Mouse (Mus musculus): Measurements from ENCODE around the gene Dhx30.
"Not testable (repeated sequence)": the region's sequence is repeated elsewhere in the genome, so short reads cannot be mapped to it uniquely, and the experiment has no call there.

Gene Dhx30

DNA sequence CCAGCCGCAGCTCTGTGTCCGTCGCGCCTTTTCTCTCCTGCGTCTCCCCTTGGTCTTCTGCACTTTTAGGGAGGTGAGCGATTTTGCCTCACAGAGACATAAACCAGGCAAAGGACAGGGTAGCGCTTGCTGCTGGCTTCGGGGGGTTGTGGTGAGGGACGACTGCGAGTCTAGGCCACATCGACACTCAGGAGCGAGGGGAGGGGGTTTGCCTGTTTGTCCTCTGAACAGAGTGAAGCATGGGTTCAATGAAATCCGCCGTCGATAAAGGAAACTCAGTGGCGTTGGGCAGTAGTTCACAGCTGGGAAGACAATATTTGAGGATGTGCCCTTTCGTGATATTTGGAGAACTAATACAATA, at the start of gene Dhx30:
TSS of gene Dhx30 (minus strand) at position 52 of the 361 bp plus-strand sequence.
- DNase-seq (ENCODE audit: low spot score in 2 of 2), result no peak

DNA sequence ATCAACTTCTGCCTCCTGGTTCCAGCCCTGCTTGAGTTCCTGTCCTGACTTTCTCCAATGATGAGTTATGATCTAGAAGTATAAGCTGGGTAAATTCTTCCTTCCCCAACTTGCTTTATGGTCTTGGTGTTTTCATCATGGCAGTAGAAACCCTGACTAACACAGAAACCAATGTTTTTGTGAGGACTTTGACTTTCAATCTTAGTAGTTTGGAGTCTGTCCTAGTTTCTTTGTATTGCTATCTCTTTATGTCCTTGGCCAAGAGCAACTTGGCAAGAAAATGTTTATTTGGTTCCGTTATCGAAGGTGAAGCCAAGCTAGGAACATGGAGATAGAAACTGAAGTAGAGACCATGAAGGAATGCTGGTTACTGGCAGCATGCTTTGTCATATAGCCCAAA, 45.4 kb upstream of the Dhx30 start:
- DNase-seq (ENCODE audit: low spot score in 2 of 2), result no peak

DNA sequence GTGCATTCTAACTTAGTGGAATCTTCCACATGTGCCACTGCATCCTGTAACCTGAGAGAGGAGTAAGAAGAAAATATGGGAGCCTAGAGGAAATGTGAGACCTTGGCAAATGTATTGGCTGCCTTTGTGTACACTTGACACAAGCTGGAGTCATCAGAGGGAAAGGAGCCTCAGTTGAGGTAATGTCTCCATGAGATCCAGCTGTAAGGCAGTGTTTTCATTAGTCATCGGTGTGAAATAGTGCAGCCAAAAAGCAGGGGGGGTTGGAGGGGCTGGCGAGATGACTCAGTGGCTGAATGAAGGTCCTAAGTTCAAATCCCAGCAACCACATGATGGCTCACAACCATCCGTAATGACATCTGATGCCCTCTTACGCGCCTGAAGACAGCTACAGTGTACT, 44.8 kb upstream of the Dhx30 start:
- no peak for DNase-seq (ENCODE audit: low spot score in 2 of 2)

DNA sequence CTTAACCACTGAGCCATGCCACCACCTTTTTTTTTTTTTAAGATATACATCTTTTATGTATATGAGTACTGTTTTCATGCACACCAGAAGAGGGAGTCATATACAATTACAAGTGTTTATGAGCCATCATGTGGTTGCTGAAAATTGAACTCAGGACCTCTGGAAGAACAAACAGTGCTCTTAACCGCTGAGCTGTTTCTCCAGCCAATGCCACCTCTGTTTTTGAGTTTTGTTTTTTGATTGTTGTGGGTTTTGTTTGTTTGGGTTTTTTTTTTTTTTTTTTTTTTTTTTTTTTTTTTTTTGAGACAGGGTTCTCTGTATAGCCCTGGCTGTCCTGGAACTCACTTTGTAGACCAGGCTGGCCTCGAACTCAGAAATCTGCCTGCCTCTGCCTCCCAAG, 42.9 kb upstream of the Dhx30 start:
- not testable (repeated sequence) for DNase-seq (ENCODE audit: low spot score in 2 of 2)

DNA sequence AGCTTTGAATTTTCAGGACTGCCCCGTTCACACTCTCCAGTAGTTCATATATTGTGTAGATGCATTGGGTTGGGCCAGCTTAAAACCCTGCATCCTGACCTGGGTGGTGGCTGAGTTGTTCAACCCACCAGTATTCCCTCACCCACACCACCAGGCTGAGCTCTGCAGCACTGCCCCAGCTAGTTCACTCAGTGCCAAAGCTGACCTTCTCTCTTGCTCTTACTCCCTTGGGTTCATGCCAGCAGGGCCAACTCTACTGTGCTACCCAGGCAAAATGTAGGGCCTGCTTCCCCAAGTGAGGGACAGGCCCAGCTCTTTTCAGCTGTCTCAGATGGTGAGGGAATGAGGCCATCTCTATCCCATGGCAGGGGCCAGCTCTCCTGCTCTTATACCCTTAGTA, 41.4 kb upstream of the Dhx30 start:
- DNase-seq (ENCODE audit: low spot score in 2 of 2), result no peak

DNA sequence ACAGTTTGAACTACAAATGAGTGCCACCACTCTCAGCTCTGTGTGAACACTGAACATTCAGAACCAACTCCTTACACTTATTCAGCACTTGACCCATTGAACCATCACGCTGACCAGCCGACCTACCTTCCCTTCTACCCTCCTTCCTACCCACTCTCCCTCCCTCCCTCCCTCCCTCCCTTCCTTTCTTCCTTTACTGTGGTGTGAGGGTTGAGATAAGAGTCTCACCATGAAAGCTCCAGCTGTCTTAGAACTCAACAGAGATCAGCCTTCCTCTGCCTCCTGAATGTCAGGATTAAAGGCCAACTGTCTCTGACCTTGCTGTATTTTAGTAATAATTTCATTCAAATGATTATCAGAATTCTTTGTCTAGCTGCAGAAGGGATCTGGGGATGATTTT, 31.0 kb upstream of the Dhx30 start:
- DNase-seq (ENCODE audit: low spot score in 2 of 2), result no peak

DNA sequence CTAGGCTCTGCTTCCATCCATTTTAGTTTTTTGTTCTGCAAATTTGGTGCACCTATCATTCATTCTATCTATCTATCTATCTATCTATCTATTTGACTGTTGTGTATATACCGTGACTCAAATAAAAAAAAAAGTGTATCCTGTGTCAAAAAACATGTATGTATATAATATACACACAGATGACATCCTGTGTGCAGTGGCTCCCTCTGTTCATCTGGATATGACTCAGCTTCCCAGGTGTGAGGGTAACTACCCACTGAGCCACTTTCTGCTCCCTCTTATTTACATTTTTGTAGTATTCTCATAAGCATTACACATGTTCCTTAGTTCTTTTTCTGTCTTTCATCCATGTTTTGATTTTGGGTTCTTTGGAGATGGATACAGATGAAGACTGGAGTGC, 24.5 kb upstream of the Dhx30 start:
- DNase-seq (ENCODE audit: low spot score in 2 of 2), result no peak

DNA sequence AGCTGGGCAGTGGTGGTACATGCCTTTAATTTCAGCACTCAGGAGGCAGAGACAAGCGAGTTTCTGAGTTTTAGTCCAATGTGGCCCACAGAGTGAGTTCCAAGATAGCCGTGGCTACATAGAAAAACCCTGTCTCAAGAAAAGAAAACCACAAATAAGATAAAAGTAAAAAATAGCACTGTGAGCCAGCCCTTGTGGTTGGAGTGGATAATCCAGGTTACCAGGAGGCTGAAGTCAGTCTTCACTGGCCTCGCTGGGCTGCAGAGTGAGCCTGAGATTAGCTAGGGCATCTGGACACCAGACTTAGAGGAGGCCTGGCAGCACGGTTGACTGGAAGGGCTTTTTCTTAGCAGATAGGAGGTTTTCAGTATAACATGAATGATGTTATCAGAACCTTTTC, 21.5 kb upstream of the Dhx30 start:
- DNase-seq (ENCODE audit: low spot score in 2 of 2), result no peak

DNA sequence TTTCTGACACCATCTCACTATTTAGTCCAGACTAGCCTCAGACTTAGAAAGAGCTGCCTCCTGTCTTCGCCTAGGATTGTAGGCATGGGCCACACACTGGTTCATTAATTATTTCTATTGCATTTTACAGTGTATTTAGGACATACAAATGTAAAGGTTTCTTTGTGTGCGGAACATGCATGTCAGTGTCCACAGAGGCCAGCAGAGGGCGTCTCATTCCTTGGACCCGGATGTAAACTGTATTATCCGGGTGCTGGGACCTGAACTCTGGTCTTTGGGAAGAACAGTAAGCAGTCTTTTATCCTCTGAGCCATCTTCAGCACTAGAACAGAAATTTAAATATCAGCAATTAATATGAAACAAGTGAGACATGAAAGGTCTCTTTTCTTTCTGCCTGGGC, 16.5 kb upstream of the Dhx30 start:
- DNase-seq (ENCODE audit: low spot score in 2 of 2), result no peak

DNA sequence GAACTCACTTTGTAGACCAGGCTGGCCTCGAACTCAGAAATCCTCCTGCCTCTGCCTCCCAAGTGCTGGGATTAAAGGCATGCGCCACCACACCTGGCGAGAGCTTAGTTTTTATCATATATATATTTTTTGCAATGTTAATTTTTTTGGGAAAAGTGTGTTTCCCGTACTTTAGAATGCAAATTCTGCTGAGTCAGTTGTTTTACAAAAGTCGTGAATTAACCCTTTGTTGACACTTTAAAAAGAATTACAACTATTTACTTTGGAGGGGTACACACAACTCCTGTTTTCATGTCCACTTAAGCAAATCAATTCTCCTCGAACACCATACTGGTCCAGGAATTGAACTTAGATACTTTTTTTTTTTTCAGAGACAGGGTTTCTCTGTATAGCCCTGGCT, 15.3 kb upstream of the Dhx30 start:
- no peak for DNase-seq (ENCODE audit: low spot score in 2 of 2)

DNA sequence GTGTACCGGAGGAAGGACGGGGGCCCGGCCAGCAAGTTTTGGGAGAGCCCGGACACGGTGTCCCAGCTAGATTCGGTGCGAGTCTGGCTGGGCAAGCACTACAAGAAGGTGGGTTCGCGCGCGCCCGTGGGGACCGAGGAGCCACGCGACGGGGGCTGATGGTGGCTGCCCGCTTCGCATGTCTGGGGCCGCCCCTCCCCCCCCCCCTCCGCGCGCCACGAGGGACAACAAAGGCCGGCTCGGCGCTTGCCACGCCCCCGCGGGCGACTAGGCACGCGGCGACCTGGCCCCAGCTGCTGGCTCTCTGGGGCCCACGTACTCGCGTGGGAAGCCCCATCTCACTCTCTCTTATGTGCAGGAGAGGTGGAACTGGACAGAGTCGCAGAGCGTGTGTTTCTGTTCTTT, 14.6 kb upstream of the Dhx30 start:
- no peak for DNase-seq (ENCODE audit: low spot score in 2 of 2)

DNA sequence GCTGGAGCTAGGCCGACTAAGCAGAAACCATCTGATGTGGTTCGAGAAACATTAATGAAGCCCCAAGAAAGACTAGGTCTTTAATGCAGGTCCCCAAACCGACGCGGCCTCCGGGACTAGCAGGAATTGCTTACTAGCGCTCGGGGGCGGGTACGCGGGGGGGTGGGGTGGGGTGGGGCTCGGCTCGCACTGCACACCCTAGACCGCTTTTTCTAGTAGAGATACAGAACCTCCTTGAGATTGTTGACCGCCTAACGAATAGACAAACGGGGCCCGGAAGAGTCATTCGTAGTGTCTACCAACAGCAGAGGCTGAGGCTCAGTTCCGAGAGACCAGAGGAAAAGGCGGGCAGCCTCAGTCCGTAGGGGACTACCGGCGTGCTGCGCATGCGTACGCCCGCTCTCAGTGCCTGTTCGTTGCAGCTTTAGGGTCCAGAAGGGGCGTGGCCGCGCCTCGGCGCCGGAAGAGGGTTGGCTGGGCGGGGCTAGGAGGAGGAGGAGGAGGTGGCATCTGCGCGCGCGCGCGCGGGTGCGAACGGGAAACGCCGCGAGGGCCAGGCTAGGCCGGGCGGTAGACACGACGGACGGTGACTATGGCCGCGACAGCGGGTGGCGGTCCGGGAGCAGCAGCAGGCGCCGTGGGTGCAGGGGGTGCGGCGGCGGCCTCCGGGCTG, 14.0 kb upstream of the Dhx30 start:
- DNase-seq (ENCODE audit: low spot score in 2 of 2), result peak; percentile 98 to 99

DNA sequence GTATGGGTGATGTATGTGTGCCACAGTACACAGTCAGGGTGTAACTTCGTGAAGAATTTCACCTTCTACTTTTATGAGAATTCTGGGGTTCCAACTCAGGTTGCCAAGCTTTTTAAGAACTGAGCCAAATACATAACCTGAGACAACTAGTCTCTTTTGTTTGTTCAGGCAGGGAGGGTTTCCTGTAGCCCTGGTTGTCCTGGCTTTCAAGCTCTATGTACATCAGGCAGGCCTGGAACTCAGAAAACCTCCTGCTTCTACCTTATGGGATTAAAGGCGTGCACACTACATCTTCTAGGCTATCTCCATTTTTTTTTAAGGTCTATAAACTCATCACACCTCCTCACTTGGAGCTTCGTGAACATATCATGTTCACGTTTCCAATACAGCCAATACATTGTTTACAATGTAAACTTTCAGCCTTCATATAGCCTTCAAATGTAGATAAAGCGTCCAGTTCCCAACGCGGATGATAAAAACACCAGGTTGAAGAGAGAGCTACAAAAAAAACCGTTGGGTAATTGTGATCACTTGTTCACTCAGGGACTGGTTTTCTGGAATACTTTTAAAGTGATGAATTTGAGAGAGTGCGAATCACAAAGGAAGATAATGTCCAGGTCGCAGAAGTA, 13.4 kb upstream of the Dhx30 start:
- DNase-seq (ENCODE audit: low spot score in 2 of 2), result no peak

DNA sequence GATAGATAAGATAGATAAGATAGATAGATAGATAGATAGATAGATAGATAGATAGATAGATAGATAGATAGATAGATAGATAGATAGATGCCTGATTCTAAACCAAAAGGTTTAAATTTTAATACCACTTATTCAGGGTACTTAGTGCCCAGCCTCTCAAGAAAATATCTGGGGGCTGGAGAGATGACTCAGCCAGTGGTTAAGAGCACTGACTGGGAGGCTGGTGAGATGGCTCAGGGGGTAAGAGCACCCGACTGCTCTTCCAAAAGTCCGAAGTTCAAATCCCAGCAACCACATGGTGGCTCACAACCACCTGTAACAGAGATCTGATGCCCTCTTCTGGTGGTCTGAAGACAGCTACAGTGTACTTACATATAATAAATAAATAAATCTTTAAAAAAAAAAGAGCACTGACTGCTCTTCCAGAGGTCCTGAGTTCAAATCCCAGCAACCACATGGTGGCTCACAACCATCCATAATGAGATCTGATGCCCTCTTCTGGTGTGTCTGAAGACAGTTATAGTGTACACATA, 6.4 kb upstream of the Dhx30 start:
- not testable (repeated sequence) for DNase-seq (ENCODE audit: low spot score in 2 of 2)

DNA sequence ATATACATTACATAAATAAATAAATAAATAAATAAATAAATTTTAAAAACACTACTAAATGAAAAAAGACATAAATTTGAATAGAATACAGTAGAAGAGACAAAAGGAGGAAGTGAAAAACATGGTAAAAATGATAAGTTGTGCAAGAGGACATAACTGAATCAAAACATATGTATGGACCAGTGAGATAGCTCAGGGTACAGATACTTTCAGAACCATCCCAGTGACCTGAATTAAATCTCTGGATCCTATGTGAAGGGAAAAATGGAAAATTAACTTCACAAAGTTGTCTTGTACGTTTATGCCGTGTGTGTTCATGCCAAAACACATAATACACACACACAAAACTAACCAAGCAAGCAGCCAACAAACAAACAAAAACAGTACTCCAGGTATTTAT, 5.7 kb upstream of the Dhx30 start:
- no peak for DNase-seq (ENCODE audit: low spot score in 2 of 2)

DNA sequence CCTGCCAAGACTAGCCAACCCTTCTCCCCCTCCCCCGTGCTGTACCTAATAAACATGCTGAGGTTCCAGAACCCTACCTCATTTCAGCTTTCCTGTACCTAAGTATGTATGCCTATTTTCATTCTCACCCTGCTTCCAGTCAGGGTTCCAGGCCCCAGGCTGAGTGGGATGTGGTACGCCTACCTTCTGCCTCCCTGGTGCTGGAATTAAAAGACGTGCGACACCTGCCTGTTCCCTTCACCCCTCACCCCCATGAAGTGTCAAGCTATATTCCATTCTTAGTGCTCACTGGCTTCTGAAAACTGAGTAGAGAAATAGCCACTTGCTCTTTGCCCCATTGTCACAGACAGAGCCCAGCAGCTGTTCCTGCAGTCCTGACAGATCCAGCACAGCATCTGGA, 3.8 kb upstream of the Dhx30 start:
- no peak for DNase-seq (ENCODE audit: low spot score in 2 of 2)

DNA sequence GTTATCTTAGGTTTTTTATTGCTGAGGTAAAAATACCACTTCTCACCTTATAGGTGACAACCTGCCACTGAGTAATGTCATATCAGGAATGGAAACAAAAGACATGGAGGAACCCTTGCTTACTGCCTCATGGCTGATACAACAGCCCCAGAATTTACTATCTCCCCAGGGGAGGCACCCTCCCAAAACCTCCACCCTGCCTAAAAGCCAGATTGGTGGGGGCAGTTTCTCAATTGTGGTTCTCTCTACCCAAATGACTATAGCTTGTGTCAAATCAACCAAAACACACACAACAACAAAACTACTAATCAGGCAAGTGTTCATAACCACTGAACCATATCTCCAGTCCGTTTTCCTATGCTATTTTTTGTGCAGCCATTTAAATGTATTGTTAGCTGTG, 619 bp upstream of the Dhx30 start:
- DNase-seq (ENCODE audit: low spot score in 2 of 2), result no peak

DNA sequence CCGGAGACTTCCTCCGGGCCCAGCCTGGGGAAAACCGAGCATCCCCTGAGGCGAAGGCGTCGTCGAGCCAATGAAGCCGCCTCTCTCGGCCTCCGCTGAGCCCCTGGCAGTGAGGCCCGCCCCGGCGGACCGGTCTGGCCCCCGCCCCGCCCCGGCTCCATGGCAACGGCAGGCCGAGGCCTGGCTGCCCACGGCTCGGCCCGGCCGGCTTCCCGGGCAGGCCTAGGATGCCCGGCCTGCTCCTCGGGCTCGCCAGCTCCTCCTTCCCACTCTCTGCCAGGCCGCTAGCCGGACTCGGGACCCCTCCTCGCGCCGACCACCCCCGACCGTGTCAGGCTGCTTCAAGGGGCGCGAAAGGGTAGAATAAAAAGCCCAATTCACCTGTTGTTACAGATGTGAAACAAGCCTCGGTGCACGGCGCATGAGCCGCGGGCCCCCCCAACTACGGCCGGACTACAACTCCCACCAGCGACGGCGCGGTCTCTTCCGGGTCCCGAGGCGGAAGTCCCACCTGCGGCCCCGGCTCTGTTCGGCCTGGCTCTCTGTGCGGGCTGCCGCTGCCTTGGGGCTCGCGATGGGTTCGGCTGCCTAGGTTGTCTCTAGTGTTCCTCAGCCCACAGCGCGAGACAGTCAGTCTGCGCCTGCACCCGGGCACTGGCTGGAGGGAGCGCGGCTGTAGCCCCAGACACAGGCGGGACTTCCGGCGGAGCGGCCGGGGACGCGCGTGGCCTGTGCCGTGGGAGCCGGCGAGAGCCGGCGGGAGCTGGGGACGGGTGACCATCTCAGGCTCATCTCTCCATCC, 452 bp downstream of the Dhx30 start, which contains the start of gene Smarcc1:
TSS of gene Smarcc1 (plus strand) at position 732 of the 802 bp plus-strand sequence.
- DNase-seq (ENCODE audit: low spot score in 2 of 2), result peak; percentile 79 to 88

DNA sequence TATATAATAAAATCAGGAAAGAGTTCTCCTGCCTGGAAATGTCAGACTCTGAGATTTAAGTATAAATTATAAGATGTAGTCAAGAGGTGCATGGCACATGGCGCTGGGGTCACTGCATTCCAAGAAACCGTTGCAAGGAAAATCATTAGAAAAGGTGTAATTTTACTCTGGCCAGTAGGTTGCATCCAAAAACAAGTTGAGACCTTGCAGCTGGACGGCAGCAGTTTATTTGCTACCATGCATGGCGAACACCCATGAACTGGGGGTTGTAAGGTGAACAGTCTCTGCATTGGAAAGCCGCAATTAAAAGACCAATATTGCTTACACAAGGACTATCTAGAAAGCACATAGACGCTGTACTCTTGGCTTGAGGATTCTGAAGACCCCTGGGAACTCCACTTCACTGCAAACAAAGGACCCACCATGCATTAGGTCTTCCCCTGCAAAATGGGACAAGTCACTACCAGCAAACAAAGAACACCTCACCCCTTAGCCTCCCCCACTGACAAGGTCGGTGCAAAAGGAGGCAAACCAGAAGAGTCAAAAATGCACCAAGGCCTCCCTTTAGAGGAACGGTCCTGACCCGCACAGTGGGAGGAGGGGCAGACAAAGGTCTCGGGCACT, 1.2 kb downstream of the Dhx30 start:
- no peak for DNase-seq (ENCODE audit: low spot score in 2 of 2)

DNA sequence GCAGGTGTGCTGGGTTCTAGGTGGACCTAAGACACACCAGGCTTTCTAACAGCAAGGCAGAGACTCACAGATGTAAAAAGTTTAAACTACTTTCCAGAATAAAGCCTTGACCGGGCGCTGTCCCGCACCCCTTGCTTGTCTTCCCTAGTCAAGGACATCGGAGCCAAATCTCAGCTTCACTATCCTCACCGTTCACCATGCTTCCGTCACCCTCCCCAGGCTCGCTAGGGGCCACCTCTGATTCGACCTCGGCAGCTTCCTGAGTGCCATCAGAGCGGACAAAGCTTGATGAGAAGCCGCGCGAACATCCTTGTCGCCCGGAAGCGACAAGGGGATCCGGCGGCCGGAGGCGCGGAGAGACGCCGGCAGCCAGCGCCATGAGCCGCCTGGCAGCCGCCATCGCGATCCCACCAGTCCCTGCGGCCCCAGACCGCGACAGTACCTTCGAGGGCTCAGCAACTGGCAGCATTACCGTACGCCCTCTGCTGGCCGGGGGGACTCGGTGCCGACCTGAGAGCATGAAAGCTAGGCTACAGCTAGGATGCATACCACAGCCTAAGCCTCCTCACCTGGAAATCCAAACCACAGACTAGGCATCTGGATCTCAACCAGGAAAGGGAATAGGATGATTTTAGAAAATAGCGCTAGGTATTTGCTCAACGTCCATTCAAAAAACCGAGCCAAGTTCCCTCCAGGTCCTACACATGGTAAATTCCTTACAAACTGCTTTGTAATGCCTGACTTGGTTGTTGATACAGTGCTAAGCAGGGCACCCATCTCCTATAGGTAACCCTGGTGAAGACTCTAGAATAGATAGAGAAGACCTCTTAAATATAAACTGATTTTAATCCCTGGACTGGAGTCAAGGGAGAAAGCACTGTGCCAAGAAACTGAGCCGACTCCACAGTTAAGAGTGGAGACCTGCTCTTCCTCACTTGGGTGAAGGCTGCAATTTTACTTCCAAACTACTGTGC, 16.7 kb downstream of the Dhx30 start:
- DNase-seq (ENCODE audit: low spot score in 2 of 2), result peak; percentile 94 to 96

DNA sequence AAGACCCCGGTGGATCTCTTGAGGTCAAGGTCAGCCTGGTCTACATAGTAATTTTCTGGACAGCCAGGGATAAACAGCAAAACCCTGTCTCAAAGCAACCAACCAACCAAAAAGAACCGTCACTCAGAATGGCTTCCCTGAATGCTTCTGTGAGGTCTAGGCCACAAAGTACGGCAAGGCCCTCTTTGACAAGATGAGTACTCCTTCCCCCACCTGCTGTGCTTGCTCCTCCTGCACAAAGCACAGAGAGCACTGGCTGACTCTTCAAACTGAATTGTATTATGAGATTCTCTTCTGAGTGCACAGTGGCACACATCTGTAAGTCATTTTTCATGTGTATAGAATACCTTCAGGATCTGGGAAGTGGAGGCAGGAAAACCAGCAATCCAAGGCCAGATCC, 19.8 kb downstream of the Dhx30 start:
- no peak for DNase-seq (ENCODE audit: low spot score in 2 of 2)

All from cerebellum, postnatal 4 days (tissue).